Mouse (Mus musculus): Measurements from ENCODE around the gene Eif5a. TPM values are rescaled to one million over a fixed set of nuclear protein-coding genes. Genes with fewer than 3 reads are reported as not detected.
A peak's percentile ranks its signal among the peaks of the same experiment; 100 is the strongest.

Eif5a gene
- polyA plus RNA-seq, 1 experiment = 326 TPM

DNA sequence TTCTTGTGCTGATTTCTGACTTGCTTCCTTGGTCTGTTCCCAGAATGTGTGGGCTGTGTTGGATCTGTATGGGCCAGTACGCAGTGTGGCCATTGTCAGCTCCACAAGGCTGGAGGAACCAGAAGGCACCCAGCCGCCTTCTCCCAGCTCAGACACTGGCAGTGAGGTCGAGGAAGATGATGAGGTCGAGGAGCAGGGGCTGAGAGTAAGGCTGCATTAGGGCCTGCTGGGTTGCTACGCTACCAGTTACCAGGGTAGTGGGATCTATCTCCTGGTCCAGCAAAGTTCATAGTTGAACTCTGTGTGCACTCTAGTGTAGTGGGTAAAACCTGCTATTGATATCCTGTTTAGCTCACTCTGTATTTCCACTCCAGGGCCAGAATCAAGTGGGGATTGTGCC is 12.6 kb downstream of the Eif5a start:
- H3K4me1 ChIP-seq (ENCODE audit: control insufficient read depth, insufficient read depth, low read length) = peaks cover 3% of the 10 kb centered on the region; the same call in 1 of the 2 replicates

DNA sequence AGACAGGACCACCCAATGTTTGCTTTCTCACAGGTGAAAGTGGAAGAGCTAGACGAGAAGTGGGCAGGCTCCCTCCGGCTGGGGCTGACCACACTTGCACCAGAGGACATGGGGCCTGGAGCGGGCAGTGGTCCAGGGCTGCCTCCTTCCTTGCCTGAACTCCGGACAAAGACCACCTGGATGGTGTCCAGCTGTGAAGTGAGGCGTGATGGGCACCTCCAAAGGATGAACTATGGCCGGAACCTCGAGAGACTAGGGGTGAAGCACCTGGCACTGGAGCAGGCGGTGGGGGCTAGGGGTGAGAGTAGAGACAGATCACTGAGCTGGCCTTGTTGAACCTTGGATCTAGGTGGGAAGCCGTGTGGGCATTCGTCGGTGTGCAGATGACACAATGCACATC is 13.1 kb downstream of the Eif5a start:
- H3K4me1 ChIP-seq (ENCODE audit: control insufficient read depth, insufficient read depth, low read length) = peaks cover 3% of the 10 kb centered on the region; the same call in 1 of the 2 replicates
- no peak overlapping the region for H3K27ac ChIP-seq (ENCODE audit: insufficient read depth, low read depth, low read length)
- TF ChIP-seq POLR2A (IDR thresholded peaks at IDR 0.05; ENCODE audit: borderline replicate concordance, low read depth, low read length) (no peak), CTCF (IDR thresholded peaks at IDR 0.05; ENCODE audit: low read depth, low read length) (no peak)
- no peak overlapping the region for H3K4me3 ChIP-seq (ENCODE audit: insufficient read depth, low read length)

More for the DNA sequence above, 12.6 kb downstream of the Eif5a start:
- TF ChIP-seq POLR2A (IDR thresholded peaks at IDR 0.05; ENCODE audit: borderline replicate concordance, low read depth, low read length) = no peak
- no peak for TF ChIP-seq CTCF (IDR thresholded peaks at IDR 0.05; ENCODE audit: low read depth, low read length)
- no peak overlapping the region for H3K27ac ChIP-seq (ENCODE audit: insufficient read depth, low read depth, low read length)
- H3K4me3 ChIP-seq (ENCODE audit: insufficient read depth, low read length) = no peak overlapping the region

DNA sequence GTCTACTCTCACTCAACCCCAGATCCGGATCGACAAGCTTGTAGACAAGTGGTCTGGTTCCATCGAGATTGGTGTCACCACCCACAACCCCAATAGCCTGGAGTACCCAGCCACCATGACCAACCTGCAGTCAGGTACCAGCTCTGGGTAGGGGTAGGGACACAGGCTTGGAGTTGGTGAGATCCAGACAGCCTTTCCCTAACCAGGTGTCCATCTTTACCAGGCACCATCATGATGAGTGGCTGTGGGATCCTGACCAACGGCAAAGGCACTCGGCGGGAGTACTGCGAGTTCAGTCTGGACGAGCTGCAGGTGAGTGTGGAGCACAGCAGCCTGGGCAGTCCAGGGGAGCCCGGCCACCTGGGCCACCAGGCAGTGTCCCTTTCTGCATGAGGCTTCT is 17.4 kb downstream of the Eif5a start:
- Histone ChIP-seq H3K4me3 (ENCODE audit: insufficient read depth, low read length) (no peak overlapping the region), H3K4me1 (ENCODE audit: control insufficient read depth, insufficient read depth, low read length) (peaks cover 4% of the 10 kb centered on the region; the same call in 1 of the 2 replicates), H3K27ac (ENCODE audit: insufficient read depth, low read depth, low read length) (no peak overlapping the region)
- TF ChIP-seq CTCF (IDR thresholded peaks at IDR 0.05; ENCODE audit: low read depth, low read length) (no peak), POLR2A (IDR thresholded peaks at IDR 0.05; ENCODE audit: borderline replicate concordance, low read depth, low read length) (no peak)

DNA sequence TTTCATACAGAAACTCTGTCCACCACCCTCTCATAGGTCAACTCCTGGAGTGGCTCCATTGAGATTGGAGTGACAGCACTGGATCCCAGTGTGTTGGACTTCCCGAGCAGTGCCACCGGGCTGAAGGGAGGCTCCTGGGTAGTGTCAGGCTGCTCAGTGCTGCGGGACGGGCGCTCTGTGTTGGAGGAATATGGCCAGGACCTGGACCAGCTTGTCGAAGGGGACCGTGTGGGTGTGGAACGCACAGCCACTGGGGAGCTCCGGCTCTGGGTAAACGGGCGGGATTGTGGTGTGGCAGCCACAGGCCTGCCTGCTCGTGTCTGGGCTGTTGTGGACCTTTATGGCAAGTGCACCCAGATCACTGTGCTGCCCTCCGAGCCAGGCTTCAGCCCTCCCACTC is 18.8 kb downstream of the Eif5a start:
- H3K27ac ChIP-seq (ENCODE audit: insufficient read depth, low read depth, low read length) = no peak overlapping the region
- peaks cover 4% of the 10 kb centered on the region; the same call in 1 of the 2 replicates for H3K4me1 ChIP-seq (ENCODE audit: control insufficient read depth, insufficient read depth, low read length)
- no peak for TF ChIP-seq POLR2A (IDR thresholded peaks at IDR 0.05; ENCODE audit: borderline replicate concordance, low read depth, low read length)
- no peak for TF ChIP-seq CTCF (IDR thresholded peaks at IDR 0.05; ENCODE audit: low read depth, low read length)
- H3K4me3 ChIP-seq (ENCODE audit: insufficient read depth, low read length) = peak overlapping the region; percentile 72

DNA sequence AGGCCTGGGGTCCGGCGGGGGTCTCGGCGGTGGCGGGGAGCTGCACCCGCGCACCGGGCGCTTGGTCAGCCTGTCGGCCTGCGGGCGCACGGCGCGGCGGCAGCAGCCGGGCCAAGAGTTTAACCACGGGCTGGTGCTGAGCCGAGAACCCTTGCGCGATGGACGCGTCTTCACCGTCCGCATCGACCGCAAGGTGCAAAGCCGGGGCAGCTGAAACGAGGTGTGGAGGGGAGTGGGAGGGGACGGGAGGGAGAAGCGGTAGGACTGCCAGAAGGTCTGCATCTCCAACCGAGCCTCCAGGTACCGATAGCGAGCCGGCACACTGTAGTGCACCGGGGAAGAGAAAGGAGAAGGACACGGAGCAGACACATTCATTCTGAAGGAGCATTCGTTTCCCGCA is 19.8 kb downstream of the Eif5a start:
- H3K27ac ChIP-seq (ENCODE audit: insufficient read depth, low read depth, low read length) = no peak overlapping the region

DNA sequence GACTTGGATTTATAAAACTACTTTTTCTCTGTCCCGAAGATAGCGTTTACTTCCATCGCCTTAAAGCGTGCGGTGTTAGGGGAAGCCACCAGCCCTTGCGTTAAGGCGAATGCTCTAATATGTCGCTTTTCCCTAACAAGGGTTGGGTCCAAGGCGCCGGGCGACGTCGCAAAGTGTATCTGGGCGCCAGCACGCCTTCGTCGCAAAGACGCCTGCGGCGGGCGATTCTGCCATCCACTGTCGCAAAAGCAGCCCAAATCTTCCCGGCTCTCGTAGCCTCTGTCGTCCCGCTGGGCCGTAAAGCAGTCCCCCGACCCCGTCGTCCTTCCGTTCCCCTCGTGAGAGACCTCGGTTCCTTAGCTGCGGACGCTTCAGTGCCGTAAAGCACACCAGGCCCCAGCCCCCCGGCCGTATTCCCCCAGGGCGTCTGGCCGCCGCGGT is 20.3 kb downstream of the Eif5a start:
- H3K27ac ChIP-seq (ENCODE audit: insufficient read depth, low read depth, low read length) = peak overlapping the region; percentile 73
- peak overlapping the region; percentile 72 for H3K4me3 ChIP-seq (ENCODE audit: insufficient read depth, low read length)
- H3K4me1 ChIP-seq (ENCODE audit: control insufficient read depth, insufficient read depth, low read length) = peaks cover 4% of the 10 kb centered on the region; the same call in 1 of the 2 replicates
- TF ChIP-seq POLR2A (IDR thresholded peaks at IDR 0.05; ENCODE audit: borderline replicate concordance, low read depth, low read length) = no peak
- TF ChIP-seq CTCF (IDR thresholded peaks at IDR 0.05; ENCODE audit: low read depth, low read length) = no peak

More for the DNA sequence above, 19.8 kb downstream of the Eif5a start:
- peaks cover 4% of the 10 kb centered on the region; the same call in 1 of the 2 replicates for H3K4me1 ChIP-seq (ENCODE audit: control insufficient read depth, insufficient read depth, low read length)
- TF ChIP-seq CTCF (IDR thresholded peaks at IDR 0.05; ENCODE audit: low read depth, low read length) (no peak), POLR2A (IDR thresholded peaks at IDR 0.05; ENCODE audit: borderline replicate concordance, low read depth, low read length) (no peak)
- H3K4me3 ChIP-seq (ENCODE audit: insufficient read depth, low read length) = peak overlapping the region; percentile 72

DNA sequence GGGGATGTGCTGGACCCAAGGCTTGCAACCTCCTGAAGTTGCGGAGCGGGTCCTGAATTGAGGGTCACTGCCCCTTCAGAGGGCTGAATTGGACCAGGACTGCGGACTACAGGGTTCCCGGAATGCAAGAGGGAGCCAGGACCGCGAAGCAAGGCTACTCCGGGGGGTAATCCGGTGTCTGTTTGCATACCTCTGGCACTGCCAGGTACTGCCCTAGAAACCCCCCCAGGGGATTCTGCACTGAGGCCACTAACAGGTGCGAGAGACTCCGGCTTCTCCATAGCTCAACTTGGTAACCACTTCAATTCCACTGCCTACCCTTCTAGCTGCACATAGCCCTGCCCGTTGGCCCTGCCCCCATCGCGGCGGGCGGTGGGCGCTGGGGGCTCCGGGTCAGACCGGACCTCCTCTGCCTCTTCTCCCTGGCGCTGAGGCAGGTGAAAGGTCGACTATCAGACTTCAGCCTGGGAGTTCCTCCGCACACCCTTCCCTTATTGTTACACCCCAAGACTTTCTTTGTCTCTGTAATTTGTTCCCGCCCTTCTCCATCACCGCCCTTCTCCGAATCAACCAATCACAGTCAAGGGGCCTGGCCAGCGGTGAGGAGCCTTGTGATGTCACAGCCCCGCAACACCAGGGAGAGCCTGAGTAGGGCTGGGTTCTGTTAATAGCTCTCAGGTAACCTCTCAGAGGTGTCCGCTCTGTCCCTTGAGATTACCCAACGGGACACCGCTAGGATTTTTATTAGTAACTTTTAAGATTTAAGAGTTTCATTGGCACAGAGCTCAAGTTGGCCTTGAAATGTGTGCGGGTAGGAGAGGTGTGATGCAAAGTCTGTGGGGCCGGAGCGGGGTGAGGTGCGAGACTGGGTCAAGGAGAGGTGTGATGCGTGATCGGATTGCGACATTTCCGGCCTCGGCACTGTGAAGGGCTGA is 21.0 kb downstream of the Eif5a start, which contains the start of the genes 2810408A11Rik and Neurl4:
Gene 2810408A11Rik (minus strand): TSS at position 517 of the 935 bp plus-strand sequence.
Gene Neurl4 (plus strand): TSS at position 602 of the 935 bp plus-strand sequence.
- TF ChIP-seq POLR2A (IDR thresholded peaks at IDR 0.05; ENCODE audit: borderline replicate concordance, low read depth, low read length) = no peak
- TF ChIP-seq CTCF (IDR thresholded peaks at IDR 0.05; ENCODE audit: low read depth, low read length) = no peak
- H3K4me1 ChIP-seq (ENCODE audit: control insufficient read depth, insufficient read depth, low read length) = peaks cover 4% of the 10 kb centered on the region; the same call in 1 of the 2 replicates

DNA sequence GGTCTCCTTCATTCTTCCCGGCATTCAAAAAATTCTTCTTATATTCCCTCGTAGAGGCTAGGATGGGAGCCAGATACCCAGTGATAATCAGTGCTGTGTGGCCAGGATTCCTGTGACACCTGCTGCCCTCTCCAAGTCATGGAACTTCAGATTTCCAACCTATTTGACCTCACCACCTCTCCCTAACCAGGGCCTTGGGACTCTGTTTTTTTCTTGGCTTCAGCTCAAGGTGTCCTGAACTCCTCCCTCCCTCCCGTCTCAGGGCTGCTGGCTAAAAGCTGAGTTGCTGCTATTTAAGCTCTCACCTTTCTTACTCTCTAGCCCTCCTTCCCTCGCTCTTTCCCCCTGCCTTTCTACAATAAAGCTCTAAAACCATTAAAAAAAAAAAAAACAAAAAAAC is 21.9 kb downstream of the Eif5a start:
- no peak overlapping the region for H3K27ac ChIP-seq (ENCODE audit: insufficient read depth, low read depth, low read length)
- H3K4me3 ChIP-seq (ENCODE audit: insufficient read depth, low read length) = no peak overlapping the region
- H3K4me1 ChIP-seq (ENCODE audit: control insufficient read depth, insufficient read depth, low read length) = peaks cover 4% of the 10 kb centered on the region; the same call in 1 of the 2 replicates
- TF ChIP-seq CTCF (IDR thresholded peaks at IDR 0.05; ENCODE audit: low read depth, low read length) = no peak
- TF ChIP-seq POLR2A (IDR thresholded peaks at IDR 0.05; ENCODE audit: borderline replicate concordance, low read depth, low read length) = no peak

More for the DNA sequence above, 21.0 kb downstream of the Eif5a start, which contains the start of the genes 2810408A11Rik and Neurl4:
- peak within 1 kb of the TSS; percentile 72 for H3K4me3 ChIP-seq (ENCODE audit: insufficient read depth, low read length)
- H3K27ac ChIP-seq (ENCODE audit: insufficient read depth, low read depth, low read length) = peak within 1 kb of the TSS; percentile 73

DNA sequence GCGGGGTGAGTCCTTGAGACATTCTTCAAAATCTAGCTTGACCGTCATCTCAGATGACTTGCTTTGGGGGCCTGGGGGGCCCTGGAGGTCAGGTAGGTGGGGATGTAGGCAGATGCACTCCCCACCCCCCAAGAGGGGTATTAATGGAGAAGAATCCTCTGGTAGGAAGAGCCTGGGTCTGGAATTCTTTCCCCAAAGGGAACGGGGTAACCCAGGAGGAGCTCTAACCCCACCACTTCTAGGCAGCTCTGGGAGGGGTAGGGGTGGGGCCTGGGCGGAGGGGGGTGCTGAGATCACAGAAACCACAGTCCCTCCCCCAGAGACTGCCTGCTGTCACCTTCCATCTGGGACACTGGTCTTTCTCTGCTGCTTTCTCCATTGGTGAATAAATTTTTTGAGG is 26.5 kb downstream of the Eif5a start, which contains the start of gene Acap1:
Gene Acap1 (minus strand): TSS at position 249 of the 400 bp plus-strand sequence.
- no peak for TF ChIP-seq POLR2A (IDR thresholded peaks at IDR 0.05; ENCODE audit: borderline replicate concordance, low read depth, low read length)
- TF ChIP-seq CTCF (IDR thresholded peaks at IDR 0.05; ENCODE audit: low read depth, low read length) = no peak
- Histone ChIP-seq H3K4me3 (ENCODE audit: insufficient read depth, low read length) (no peak within 1 kb of the TSS), H3K27ac (ENCODE audit: insufficient read depth, low read depth, low read length) (no peak within 1 kb of the TSS), H3K4me1 (ENCODE audit: control insufficient read depth, insufficient read depth, low read length) (peaks cover 9% of the 10 kb centered on the region)

Data from bone marrow macrophage, adult 2 months (primary cell).